In genomic region chr7:48834989-48835626, GRCm38 (mm10) we compare ENCODE assay signal across 16 mouse cellular contexts. TPM values are rescaled to one million over a fixed set of nuclear protein-coding genes. Genes with fewer than 3 reads are reported as not detected.
DNase-seq lines count a peak whose midpoint lies in the region; ATAC-seq and TF ChIP-seq lines count a peak whose summit lies in the region.
"Had no signal": no experiment of that assay in that cellular context is flagged by ENCODE, and none has a peak within 500 bp of the region (broad histone marks: within the 10 kb centered on the region; RNA-seq: fewer than 3 reads in every experiment).

No protein-coding gene starts in this region.

- TF ChIP-seq CTCF in hindbrain, postnatal 0 days (IDR thresholded peaks at IDR 0.05; ENCODE audit: low read depth) = no peak

- no peak overlapping the region for H3K4me2 ChIP-seq in heart, embryonic 15.5 days
- no peak overlapping the region for H3K4me2 ChIP-seq in hindbrain, postnatal 0 days (ENCODE audit: low read depth, low read length)
- no peak overlapping the region for H3K4me2 ChIP-seq in neural tube, embryonic 15.5 days
- H3K4me2 ChIP-seq: embryonic facial prominence, embryonic 13.5 days; liver, embryonic 13.5 days had no signal

- no peaks in the 10 kb centered on the region for H3K9me3 ChIP-seq in heart, embryonic 15.5 days (replicated peaks)
- no peaks in the 10 kb centered on the region for H3K9me3 ChIP-seq in hindbrain, postnatal 0 days (ENCODE audit: low read length)
- H3K9me3 ChIP-seq in neural tube, embryonic 15.5 days (replicated peaks) = no peaks in the 10 kb centered on the region
- H3K9me3 ChIP-seq: embryonic facial prominence, embryonic 13.5 days; liver, embryonic 13.5 days had no signal

- 85% methylated on average over 12 of the region's 12 CpGs for WGBS in heart, embryonic 15.5 days
- 27% methylated on average over 12 of the region's 12 CpGs for WGBS in hindbrain, postnatal 0 days
- WGBS in neural tube, embryonic 15.5 days = 22% methylated on average over 12 of the region's 12 CpGs

- H3K27ac ChIP-seq in heart, embryonic 15.5 days = peak overlapping the region; percentile 83
- 0 out of 2 replicates have a peak overlapping the region, but pooled peaks have one; percentile 11 for H3K27ac ChIP-seq in hindbrain, postnatal 0 days
- 0 out of 2 replicates have a peak overlapping the region, but pooled peaks have one; percentile 10 for H3K27ac ChIP-seq in neural tube, embryonic 15.5 days (replicated peaks)
- H3K27ac ChIP-seq: embryonic facial prominence, embryonic 13.5 days; layer of hippocampus, adult 2 months; liver, embryonic 13.5 days had no signal

- no peak overlapping the region for H3K4me3 ChIP-seq in heart, embryonic 15.5 days
- no peak overlapping the region for H3K4me3 ChIP-seq in hindbrain, postnatal 0 days (ENCODE audit: low read length)
- no peak overlapping the region for H3K4me3 ChIP-seq in neural tube, embryonic 15.5 days (replicated peaks)
- H3K4me3 ChIP-seq: embryonic facial prominence, embryonic 13.5 days; layer of hippocampus, adult 2 months; liver, embryonic 13.5 days had no signal

- H3K27me3 ChIP-seq in heart, embryonic 15.5 days = no peaks in the 10 kb centered on the region
- no peaks in the 10 kb centered on the region; the same call in 1 of the 2 replicates for H3K27me3 ChIP-seq in hindbrain, postnatal 0 days (ENCODE audit: insufficient read depth, low read length)
- H3K27me3 ChIP-seq in neural tube, embryonic 15.5 days (replicated peaks) = peaks cover 60% of the 10 kb centered on the region
- H3K27me3 ChIP-seq: embryonic facial prominence, embryonic 13.5 days; liver, embryonic 13.5 days had no signal

- H3K36me3 ChIP-seq in heart, embryonic 15.5 days = peaks cover 45% of the 10 kb centered on the region
- H3K36me3 ChIP-seq in hindbrain, postnatal 0 days (ENCODE audit: insufficient read depth, low read length) = no peaks in the 10 kb centered on the region
- no peaks in the 10 kb centered on the region for H3K36me3 ChIP-seq in neural tube, embryonic 15.5 days
- H3K36me3 ChIP-seq: embryonic facial prominence, embryonic 13.5 days; liver, embryonic 13.5 days had no signal

- ATAC-seq in heart, embryonic 15.5 days (replicated peaks; ENCODE audit: insufficient number of reproducible peaks, insufficient read depth, low FRiP score, low read depth) = no peak
- ATAC-seq in hindbrain, postnatal 0 days = peak; percentile 48
- peak; percentile 35; the same call in 1 of the 2 replicates for ATAC-seq in neural tube, embryonic 15.5 days (ENCODE audit: low FRiP score)

- no peak for DNase-seq in heart, adult 8-10 months (ENCODE audit: low spot score)
- peak; percentile 59 for DNase-seq in embryo, embryonic 10 days (ENCODE audit: low spot score)
- peak; percentile 44 for DNase-seq in hindbrain, postnatal 0 days (ENCODE audit: low spot score)
- no peak for DNase-seq in left cerebral cortex, adult 11 months (ENCODE audit: low spot score)
- no peak for DNase-seq in kidney, postnatal 25 days
- DNase-seq: cerebellum, adult 9-11 months; kidney, adult 18-20 months; liver, embryonic 13.5 days; lung, postnatal 14 days; right cerebral cortex, postnatal 4 days had no signal

- H3K9ac ChIP-seq in heart, embryonic 15.5 days = no peak overlapping the region
- H3K9ac ChIP-seq in hindbrain, postnatal 0 days (replicated peaks; ENCODE audit: low read length) = no peak overlapping the region
- H3K9ac ChIP-seq in neural tube, embryonic 15.5 days (replicated peaks) = no peak overlapping the region
- H3K9ac ChIP-seq: embryonic facial prominence, embryonic 13.5 days; liver, embryonic 13.5 days had no signal

- peaks cover 73% of the 10 kb centered on the region for H3K4me1 ChIP-seq in heart, embryonic 15.5 days (replicated peaks)
- peaks cover 15% of the 10 kb centered on the region for H3K4me1 ChIP-seq in hindbrain, postnatal 0 days (ENCODE audit: insufficient read depth, low read length)
- peaks cover 14% of the 10 kb centered on the region for H3K4me1 ChIP-seq in neural tube, embryonic 15.5 days
- H3K4me1 ChIP-seq: embryonic facial prominence, embryonic 13.5 days; liver, embryonic 13.5 days had no signal

RNA-seq across cellular contexts. Expression of gene Csrp3, which starts 12.7 kb away (rescaled TPM):
- 1,541 and 1,964 TPM in 2 replicates for polyA plus RNA-seq in heart, embryonic 15.5 days (2015; fragmentation: Nextera tagmentation; extraction: Ambion mirVana)
- 1,000 to 10,000 TPM; 2,121 to 2,549 (median 2,255) TPM for total RNA-seq in heart, adult 8-10 months (2022)
- total RNA-seq in hindbrain, postnatal 0 days (2014; rRNA removed) = not detected in 2 replicates
- polyA plus RNA-seq in hindbrain, postnatal 0 days (2015; fragmentation: Nextera tagmentation; extraction: Ambion mirVana) = not detected in 2 replicates
- 6.1 and 10.0 TPM in 2 replicates for polyA plus RNA-seq in neural tube, embryonic 15.5 days (2015; fragmentation: Nextera tagmentation; extraction: Ambion mirVana)
- total RNA-seq: layer of hippocampus, adult 2 months; left cerebral cortex, postnatal 14 days; neutrophil, adult 5-6 weeks had no signal

RNA-seq across cellular contexts. Expression of gene E2f8, which starts 46.3 kb away (rescaled TPM):
- polyA plus RNA-seq in heart, embryonic 15.5 days (2015; fragmentation: Nextera tagmentation; extraction: Ambion mirVana) = 15.6 and 18.9 TPM in 2 replicates
- 1 to 10 TPM in 3 of 4 experiments, under 1 TPM in 1; 0.87 to 2.1 (median 1.2) TPM for total RNA-seq in heart, adult 8-10 months (2022)
- 2.6 and 4.8 TPM in 2 replicates for total RNA-seq in hindbrain, postnatal 0 days (2014; rRNA removed)
- 1.8 and 2.0 TPM in 2 replicates for polyA plus RNA-seq in hindbrain, postnatal 0 days (2015; fragmentation: Nextera tagmentation; extraction: Ambion mirVana)
- polyA plus RNA-seq in neural tube, embryonic 15.5 days (2015; fragmentation: Nextera tagmentation; extraction: Ambion mirVana) = 2.3 and 7.0 TPM in 2 replicates

RNA-seq across cellular contexts. Expression of gene Zdhhc13, which starts 46.3 kb away (rescaled TPM):
- 29.0 and 31.2 TPM in 2 replicates for polyA plus RNA-seq in heart, embryonic 15.5 days (2015; fragmentation: Nextera tagmentation; extraction: Ambion mirVana)
- 10 to 100 TPM; 11.2 to 13.8 (median 12.7) TPM for total RNA-seq in heart, adult 8-10 months (2022)
- 43.3 and 55.5 TPM in 2 replicates for total RNA-seq in hindbrain, postnatal 0 days (2014; rRNA removed)
- polyA plus RNA-seq in hindbrain, postnatal 0 days (2015; fragmentation: Nextera tagmentation; extraction: Ambion mirVana) = 22.6 and 25.5 TPM in 2 replicates
- 36.5 and 39.2 TPM in 2 replicates for polyA plus RNA-seq in neural tube, embryonic 15.5 days (2015; fragmentation: Nextera tagmentation; extraction: Ambion mirVana)

Comparison
In these comparisons a context has a peak if more than half of its experiments do, and no peak if none do; other contexts are left out.
1. H3K27ac ChIP-seq: peak in every context shown above with its lines; median percentile 83 in heart, embryonic 15.5 days; 11 in hindbrain, postnatal 0 days; 10 in neural tube, embryonic 15.5 days.
2. DNase-seq: peak in embryo, embryonic 10 days (single experiment) and hindbrain, postnatal 0 days (single experiment); none in heart, adult 8-10 months (single experiment), left cerebral cortex, adult 11 months (single experiment) and kidney, postnatal 25 days (0 of 2).
3. RNA of gene Csrp3, which starts 12.7 kb away (polyA plus RNA-seq): 1,541 to 1,964 TPM in heart, embryonic 15.5 days; 6.1 to 10.0 TPM in neural tube, embryonic 15.5 days and not detected in hindbrain, postnatal 0 days; every median in the first group is over 100 times any median in the second.